Mouse (Mus musculus): ENCODE results near the gene Mmp14. TPM values are rescaled to one million over a fixed set of nuclear protein-coding genes. Genes with fewer than 3 reads are reported as not detected.
A peak's percentile ranks its signal among the peaks of the same experiment; 100 is the strongest.

The Mmp14 gene
- total RNA-seq (2021), result 100 to 1,000 TPM; 215 to 216 TPM
- long read RNA-seq, experiment 1, transcript Mmp14-201 (10 exons, 2,596 nt), result major isoform, 134 of 162 reads
- long read RNA-seq, experiment 1, partial matches to known transcripts, result 10 of 162 reads
- long read RNA-seq, experiment 1, other reads (novel, unspliced or antisense), result 18 of 162 reads
- long read RNA-seq, experiment 2, transcript Mmp14-201 (10 exons, 2,596 nt), result major isoform, 157 of 216 reads
- long read RNA-seq, experiment 2, partial matches to known transcripts, result 25 of 216 reads
- long read RNA-seq, experiment 2, other reads (novel, unspliced or antisense), result 34 of 216 reads

DNA sequence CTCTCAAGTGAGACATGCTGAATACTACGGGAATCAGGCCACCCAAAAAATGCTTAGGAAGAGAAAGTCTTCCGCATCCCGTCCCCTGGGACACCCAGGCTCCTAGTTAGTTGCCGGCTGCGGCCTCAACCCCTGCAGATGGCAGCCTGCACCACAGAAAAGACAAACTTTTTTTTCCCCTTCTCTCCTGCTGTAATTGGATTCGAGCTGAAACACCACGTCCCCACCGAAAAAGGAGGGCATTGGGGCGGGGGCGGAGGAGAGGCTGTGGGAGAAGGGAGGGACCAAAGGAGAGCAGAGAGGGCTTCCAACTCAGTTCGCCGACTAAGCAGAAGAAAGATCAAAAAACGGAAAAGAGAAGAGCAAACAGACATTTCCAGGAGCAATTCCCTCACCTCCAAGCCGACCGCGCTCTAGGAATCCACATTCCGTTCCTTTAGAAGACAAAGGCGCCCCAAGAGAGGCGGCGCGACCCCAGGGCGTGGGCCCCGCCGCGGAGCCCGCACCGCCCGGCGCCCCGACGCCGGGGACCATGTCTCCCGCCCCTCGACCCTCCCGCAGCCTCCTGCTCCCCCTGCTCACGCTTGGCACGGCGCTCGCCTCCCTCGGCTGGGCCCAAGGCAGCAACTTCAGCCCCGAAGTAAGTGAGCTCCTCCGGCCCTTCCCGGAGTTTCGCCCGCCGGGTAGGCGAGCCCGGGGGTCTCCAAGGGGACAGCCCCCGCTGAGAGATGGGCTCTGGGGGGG is at the start of gene Mmp14:
Mmp14 (plus strand) TSS at position 279 of the 744 bp plus-strand sequence.
- DNase-seq (ENCODE audit: low spot score in 2 of 2), result peak in 1 of 2 experiments; percentile 66

DNA sequence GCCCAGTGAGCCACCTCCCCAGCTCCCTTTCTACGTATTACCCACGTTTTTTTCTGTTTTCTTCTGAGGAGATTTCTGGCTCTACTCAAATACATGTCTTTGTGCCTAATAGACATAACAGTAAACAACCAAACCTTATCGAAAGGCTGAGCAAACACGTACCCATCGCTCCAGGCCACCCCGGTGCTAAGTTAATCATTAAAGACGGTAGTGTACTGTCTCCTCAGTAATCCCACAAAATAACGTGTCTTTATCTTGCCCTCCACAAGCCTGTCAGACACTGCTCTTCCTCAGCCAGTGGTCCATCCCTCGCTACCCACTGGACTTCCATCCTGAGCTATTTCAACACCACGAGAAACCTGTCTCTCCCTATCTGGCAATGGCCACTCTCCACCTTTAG is 49.6 kb upstream of the Mmp14 start:
- DNase-seq (ENCODE audit: low spot score in 2 of 2), result no peak

DNA sequence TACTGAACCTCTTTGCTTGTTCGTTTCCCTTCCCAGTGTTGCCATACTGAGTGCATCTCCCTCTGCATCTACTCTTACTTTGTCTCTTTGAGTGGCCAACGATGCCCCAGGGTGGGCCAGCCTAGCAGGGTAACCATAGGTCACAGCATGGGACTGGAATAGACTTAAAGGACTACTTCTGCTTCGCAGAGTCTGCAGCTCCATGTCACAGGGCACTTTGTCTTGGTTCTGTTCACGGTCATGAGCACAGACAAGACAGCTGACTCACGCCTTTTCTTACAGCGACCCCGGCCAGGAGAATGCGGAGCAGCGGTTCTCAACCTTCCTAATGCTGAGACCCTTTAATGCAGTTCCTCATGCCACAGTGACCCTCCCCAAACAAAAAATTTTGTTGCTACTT is 48.8 kb upstream of the Mmp14 start:
- DNase-seq (ENCODE audit: low spot score in 2 of 2), result no peak

DNA sequence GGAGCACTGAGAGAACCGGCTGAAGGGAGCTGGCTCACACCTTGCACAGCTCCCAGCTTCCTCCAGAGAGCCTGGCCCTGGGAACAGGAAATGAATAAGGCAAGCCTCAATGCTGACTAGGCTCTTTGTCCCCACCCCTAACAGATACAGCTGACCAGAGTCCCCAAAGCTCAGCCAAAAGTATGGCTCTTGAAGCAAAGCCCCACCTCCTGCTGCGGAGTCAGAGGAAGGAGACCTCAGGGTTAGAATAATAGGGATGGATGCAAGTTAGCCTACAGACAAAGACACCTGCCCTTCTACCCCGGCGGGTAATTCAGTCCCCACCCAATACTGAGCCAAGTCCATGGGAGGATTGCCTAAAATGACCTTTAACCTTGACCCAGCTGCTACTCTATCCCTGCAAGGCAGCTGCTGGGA is 48.0 kb upstream of the Mmp14 start:
- no peak for DNase-seq (ENCODE audit: low spot score in 2 of 2)

DNA sequence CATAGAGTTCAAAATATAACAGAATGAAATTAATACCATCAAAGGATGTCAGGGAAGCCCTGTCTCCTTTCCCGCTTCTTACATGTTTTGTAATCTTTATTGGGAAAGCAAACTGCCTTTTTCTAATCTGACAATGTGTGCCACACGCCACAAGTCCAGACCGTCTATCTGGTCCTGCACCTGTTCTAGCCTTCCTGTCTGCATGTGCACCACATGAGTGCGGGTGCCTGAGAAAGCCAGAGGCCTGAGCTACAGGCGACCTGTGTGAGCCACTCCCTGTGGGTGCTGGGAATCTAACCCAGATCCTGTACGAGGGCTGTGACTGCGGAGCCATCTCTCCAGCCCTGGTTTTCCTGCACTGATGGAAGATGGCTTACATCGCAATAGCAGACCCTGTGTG is 47.0 kb upstream of the Mmp14 start:
- DNase-seq (ENCODE audit: low spot score in 2 of 2), result no peak

DNA sequence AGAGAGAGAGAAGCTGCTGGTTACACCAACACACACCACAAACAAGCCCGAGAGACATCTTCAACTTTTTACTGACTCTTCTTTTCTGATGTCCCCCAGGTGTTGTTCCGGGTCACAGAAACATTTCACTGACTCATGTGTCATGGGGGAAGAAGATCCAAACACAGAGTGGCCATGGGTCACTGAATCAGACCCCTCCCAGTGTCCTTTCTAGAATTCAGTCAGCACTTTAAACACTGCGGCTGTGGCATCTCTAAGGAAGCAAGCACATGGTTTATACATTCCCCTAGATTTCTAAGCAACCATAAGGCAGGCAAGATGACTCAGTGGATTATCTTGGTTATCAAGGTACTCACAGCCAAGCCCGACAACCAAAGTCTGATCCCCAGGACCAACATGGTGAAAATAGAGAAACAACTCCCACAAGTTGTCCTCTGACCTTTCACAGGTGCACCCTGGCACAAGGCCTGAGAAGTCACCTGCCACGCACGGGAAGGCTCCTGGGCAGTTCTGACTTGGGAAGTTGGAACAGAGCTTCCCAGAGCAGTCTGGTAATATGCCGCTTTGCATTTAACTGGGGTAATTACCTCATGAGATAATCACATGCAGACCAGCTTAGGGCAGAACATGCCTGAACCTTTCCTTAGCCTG is 45.3 kb upstream of the Mmp14 start:
- DNase-seq (ENCODE audit: low spot score in 2 of 2), result no peak

GRCm38 (mm10) chr14:54387546-54387945 is 43.9 kb upstream of the Mmp14 start:
- no peak for DNase-seq (ENCODE audit: low spot score in 2 of 2)

DNA sequence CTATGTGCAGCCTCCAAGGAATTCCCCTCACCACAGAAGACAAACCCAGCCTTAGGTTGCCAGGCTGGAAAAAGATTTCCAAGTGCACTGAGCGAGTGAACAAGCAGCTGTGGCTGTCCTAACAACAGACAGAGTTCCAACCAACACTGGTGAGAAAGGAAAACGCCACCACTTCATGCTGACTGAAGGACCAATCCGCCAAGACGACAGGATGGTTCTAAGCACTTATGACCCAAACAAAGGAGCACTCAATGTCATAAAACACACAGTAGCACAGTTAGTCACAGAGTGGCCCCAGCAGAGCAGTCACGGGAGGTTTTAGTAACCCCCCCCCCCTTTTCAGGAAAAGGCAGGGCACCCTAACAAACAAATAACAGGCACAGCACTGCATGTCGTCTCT is 40.6 kb upstream of the Mmp14 start:
- DNase-seq (ENCODE audit: low spot score in 2 of 2), result no peak

- no peak for DNase-seq (ENCODE audit: low spot score in 2 of 2)
Observed at GRCm38 (mm10) chr14:54393794-54394193, 37.6 kb upstream of the Mmp14 start.

DNA sequence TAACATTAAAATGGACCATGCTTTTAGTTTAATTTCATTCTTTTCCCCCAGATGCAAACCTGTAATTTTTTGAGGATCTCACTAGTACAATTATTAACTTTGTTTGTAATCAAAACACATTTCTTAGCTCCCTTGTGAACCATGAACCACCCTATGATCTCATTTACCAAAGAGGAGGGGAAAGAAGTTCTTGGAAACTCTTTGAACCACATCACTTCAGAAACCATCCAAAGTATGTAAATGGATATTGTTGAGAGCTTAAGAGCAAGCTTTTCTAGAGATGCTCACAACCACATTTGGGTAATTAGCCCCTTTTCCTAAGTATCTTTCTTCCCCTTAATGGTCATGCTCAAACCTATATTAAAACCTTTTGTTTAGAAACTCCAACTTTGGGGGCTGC is 37.1 kb upstream of the Mmp14 start:
- no peak for DNase-seq (ENCODE audit: low spot score in 2 of 2)

- DNase-seq (ENCODE audit: low spot score in 2 of 2), result no peak
Observed at GRCm38 (mm10) chr14:54396685-54397084, 34.7 kb upstream of the Mmp14 start.

- DNase-seq (ENCODE audit: low spot score in 2 of 2), result no peak
Observed at GRCm38 (mm10) chr14:54397872-54398527, 33.4 kb upstream of the Mmp14 start.

DNA sequence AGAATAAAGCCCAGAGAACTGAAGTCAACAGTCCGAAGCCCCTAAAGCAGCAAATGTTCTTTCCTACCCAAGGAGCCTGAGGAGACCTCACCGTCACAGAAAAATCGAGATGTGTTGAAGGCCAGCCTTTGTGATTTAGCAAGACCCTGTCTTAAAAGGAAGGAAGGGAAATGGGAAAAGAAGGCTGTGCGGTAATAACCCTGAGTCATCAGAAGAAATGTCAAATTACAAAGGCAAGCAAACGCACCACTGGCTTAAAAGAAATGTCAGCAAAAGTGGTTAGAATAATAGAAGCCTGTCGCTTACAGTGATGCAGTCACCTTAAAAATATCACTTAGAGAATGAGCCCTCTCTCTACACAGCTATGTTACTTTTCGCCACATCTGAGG is 32.9 kb upstream of the Mmp14 start:
- DNase-seq (ENCODE audit: low spot score in 2 of 2), result no peak

DNA sequence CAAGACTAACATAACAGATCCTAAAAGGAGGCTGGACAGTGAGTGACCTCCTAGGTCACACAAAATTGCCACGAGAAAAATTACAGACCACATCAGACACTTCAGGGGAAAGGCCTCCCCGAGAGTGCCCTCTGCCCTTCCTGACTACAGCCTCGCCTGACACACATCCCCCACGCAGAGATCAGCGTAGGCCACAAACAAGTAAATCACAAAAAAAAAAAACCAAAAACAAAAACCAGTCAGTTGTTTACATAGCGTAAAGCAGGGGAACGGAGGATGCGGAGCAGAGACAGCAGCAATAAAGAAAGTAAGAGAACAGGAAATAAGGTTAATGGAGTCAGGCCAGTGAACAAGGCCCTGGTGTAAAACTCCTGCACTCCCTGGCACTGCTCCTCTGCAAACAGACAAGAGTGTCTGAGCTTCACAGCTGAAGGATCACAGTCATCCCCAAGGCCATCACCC is 32.5 kb upstream of the Mmp14 start:
- no peak for DNase-seq (ENCODE audit: low spot score in 2 of 2)

DNA sequence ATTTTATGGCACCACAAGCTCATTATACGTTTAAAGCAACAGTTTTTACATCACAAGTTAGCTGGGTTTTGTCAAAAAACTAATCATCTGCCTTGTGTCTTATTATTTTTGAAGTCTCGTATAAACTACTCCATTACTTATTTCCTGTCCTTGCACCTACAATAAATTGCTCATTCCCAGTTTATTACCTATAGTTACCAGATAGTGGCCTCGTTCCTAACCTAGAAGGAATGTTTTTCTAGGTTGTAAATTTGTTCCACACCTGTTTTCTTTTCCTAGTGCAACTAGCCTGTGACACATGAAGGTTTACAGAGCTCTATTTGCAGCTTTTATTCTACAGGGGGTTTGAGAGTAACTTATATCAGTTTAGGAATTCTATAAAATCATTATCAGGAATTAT is 29.7 kb upstream of the Mmp14 start:
- no peak for DNase-seq (ENCODE audit: low spot score in 2 of 2)

DNA sequence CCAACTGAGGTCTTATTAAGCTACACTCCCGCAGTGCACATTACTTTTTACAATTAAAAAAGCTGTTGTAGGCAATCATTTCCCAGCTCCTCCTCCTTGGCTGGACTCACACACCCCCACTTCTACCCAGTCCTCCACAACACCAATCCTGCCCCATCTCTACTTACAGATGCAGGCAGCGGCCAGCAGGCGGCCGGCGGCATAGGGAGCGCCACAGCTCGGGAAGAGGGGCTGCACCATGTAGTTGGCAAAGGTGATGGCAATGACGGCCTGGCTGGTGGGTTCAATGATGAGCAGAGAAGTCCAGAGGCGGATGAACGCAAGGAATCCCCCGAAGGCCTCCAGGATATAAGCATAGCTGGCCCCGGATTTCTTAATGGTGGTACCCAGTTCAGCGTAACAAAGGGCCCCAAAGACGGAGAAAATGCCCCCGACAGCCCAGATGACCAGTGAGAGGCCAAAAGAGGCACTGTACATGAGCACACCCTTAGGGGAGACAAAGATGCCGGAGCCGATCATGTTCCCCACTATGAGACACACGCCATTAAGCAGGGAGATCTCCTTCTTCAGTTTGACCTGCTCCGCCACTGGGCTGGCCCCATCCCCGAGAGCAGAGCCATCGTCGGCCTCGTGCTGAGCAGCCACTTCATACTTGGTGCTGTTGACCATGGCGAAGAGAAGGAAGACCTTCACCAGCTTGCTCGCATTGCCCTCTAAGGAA is 22.9 kb upstream of the Mmp14 start:
- DNase-seq (ENCODE audit: low spot score in 2 of 2), result no peak

GRCm38 (mm10) chr14:54409057-54409645 is 22.3 kb upstream of the Mmp14 start:
- no peak for DNase-seq (ENCODE audit: low spot score in 2 of 2)

- no peak for DNase-seq (ENCODE audit: low spot score in 2 of 2)
Observed at GRCm38 (mm10) chr14:54409980-54410810, 21.2 kb upstream of the Mmp14 start.

- no peak for DNase-seq (ENCODE audit: low spot score in 2 of 2)
Observed at GRCm38 (mm10) chr14:54412000-54412576, 19.3 kb upstream of the Mmp14 start.

All from adrenal gland, postnatal 4 days (tissue).